Mouse (Mus musculus) heart, embryonic 15.5 days (tissue): ENCODE measurements around the gene Gm49661. TPM values are rescaled to one million over a fixed set of nuclear protein-coding genes. Genes with fewer than 3 reads are reported as not detected.

Experiments
- ATAC-seq: fragments of 200-750 bp; cut with Nextera tagmentation; replicated peaks from 2 replicates; pipeline ENCODE4 v1.8.0; 2017; ENCODE audit warnings: low read depth, moderate TSS enrichment; ENCODE audit not compliant: insufficient number of reproducible peaks, insufficient read depth, low FRiP score
- H3K27ac ChIP-seq: fragments of 300-500 bp; sonication (generic); 2 replicates; pipeline ENCODE4 v1.5.1; 2015; ENCODE audit warnings: mild to moderate bottlenecking, inconsistent platforms
- H3K27me3 ChIP-seq: fragments of 300-500 bp; sonication (generic); 2 replicates; pipeline ENCODE4 v1.6.1; 2015; ENCODE audit warnings: inconsistent platforms
- H3K36me3 ChIP-seq: fragments of 300-500 bp; sonication (generic); 2 replicates; pipeline ENCODE4 v1.6.1; 2015; ENCODE audit warnings: mild to moderate bottlenecking, inconsistent platforms
- H3K4me1 ChIP-seq: fragments of 300-500 bp; sonication (generic); replicated peaks from 2 replicates; pipeline ENCODE4 v1.6.1; 2015; ENCODE audit warnings: inconsistent platforms
- H3K4me2 ChIP-seq: fragments of 300-500 bp; sonication (generic); 2 replicates; pipeline ENCODE4 v1.6.1; 2015; ENCODE audit warnings: inconsistent platforms, mild to moderate bottlenecking, moderate library complexity
- H3K4me3 ChIP-seq: fragments of 300-500 bp; sonication (generic); 2 replicates; pipeline ENCODE4 v1.5.1; 2015; ENCODE audit warnings: mild to moderate bottlenecking, inconsistent platforms
- H3K9ac ChIP-seq: fragments of 300-500 bp; sonication (generic); 2 replicates; pipeline ENCODE4 v1.6.1; 2015; ENCODE audit warnings: mild to moderate bottlenecking, inconsistent platforms
- H3K9me3 ChIP-seq: fragments of 300-500 bp; sonication (generic); replicated peaks from 2 replicates; pipeline ENCODE4 v1.6.1; 2016; ENCODE audit warnings: inconsistent platforms
- WGBS: fragments of 180-500 bp; shearing (Covaris S2); methylation state at CpG from one replicate; pipeline ENCODE4 v1.1.7; 2015; ENCODE audit warnings: mixed read lengths; 5-methylcytosine and 5-hydroxymethylcytosine counted together
- polyA plus RNA-seq: library from polyadenylated mRNA; unstranded; fragments of >200 nt; fragmentation: Nextera tagmentation; extraction: Ambion mirVana; gene quantifications from 2 replicates; pipeline ENCODE4 v1.2.1, GENCODE M21; 2015

The Gm49661 gene
- polyA plus RNA-seq, 1 experiment from 2014 or later: not detected

DNA sequence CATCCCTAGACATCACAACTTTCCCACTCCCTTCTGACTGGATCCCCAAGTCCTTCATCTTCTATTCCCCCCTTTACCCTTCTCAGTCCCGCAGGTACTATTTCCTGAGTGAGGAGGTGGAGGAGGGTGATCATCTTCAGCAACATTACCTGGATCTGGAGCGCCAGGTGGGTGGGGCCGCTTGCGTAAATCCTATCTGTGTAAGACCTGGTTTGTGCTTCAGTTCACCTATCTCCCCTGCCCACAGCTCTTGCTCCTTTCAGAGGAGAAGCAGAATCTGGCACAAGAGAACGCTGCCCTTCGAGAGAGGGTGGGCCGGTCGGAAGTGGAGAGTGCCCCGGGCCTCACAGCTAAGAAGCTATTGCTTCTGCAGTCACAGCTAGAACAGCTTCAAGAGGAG, 25.1 kb upstream of the Gm49661 start:
- Histone ChIP-seq H3K9me3 (no peaks in the 10 kb centered on the region), H3K36me3 (no peaks in the 10 kb centered on the region), H3K4me2 (no peak overlapping the region), H3K9ac (no peak overlapping the region), H3K27me3 (peaks cover 28% of the 10 kb centered on the region), H3K4me1 (peaks cover 19% of the 10 kb centered on the region), H3K27ac (no peak overlapping the region), H3K4me3 (no peak overlapping the region)
- WGBS: 89% methylated on average over 9 of the region's 9 CpGs
- no peak for ATAC-seq

DNA sequence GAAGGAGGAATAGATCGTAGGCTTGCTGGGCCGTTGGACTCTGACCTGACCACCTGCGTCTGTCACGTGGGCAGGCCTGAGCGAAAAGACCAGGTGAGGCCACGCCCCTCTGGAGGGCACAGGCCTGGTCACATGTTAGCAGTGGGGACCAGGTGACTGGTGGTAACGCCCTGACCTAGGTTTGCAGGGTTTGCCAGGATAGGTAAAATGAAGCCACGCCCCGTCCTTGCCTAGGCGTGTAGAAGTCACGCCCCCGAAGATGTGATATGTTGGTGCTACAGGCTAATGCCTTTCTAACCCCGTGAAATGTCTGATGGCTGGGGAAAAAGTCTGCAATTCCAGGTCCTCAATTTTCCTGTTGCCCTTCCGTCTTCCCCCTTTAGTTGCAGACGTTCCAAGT, 21.6 kb upstream of the Gm49661 start:
- H3K4me1 ChIP-seq: peaks cover 23% of the 10 kb centered on the region
- H3K36me3 ChIP-seq: no peaks in the 10 kb centered on the region
- peak overlapping the region; percentile 52; the same call in 1 of the 2 replicates for H3K27ac ChIP-seq
- H3K4me2 ChIP-seq: peak overlapping the region; percentile 91
- WGBS: 4% methylated on average over 15 of the region's 15 CpGs
- peak overlapping the region; percentile 61 for H3K9ac ChIP-seq
- peak overlapping the region; percentile 63 for H3K4me3 ChIP-seq
- ATAC-seq: peak; percentile 38; the same call in 1 of the 2 replicates
- H3K9me3 ChIP-seq: no peaks in the 10 kb centered on the region
- H3K27me3 ChIP-seq: peaks cover 14% of the 10 kb centered on the region

DNA sequence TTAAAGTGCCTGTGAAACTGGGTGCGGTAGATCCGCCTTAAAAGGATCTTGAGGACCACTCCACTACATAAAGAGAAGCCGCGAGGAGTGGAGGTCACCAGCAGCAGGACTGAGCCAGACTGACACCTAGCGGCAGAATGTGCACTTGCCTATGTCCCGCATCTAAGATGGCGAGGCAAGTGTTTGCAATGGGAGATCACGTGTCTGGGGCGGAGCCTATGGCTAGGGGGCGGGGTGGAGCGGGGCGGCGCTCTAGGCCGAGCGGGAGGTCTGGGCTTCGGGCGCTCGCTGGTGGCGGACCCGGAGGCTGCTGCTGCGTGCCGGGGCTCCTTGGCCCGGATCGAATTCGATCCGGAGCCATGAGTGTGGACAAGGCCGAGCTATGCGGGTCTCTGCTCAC, 21.1 kb upstream of the Gm49661 start, which contains the start of gene Hook2:
Hook2 (plus strand) TSS at position 255 of the 400 bp plus-strand sequence.
- H3K9ac ChIP-seq: peak within 1 kb of the TSS; percentile 61
- H3K4me1 ChIP-seq: peaks cover 25% of the 10 kb centered on the region
- peak within 1 kb of the TSS; percentile 58 for H3K27ac ChIP-seq
- peaks cover 11% of the 10 kb centered on the region for H3K27me3 ChIP-seq
- H3K4me2 ChIP-seq: peak within 1 kb of the TSS; percentile 91
- H3K4me3 ChIP-seq: peak within 1 kb of the TSS; percentile 63
- H3K36me3 ChIP-seq: no peaks in the 10 kb centered on the region
- 1% methylated on average over 28 of the region's 28 CpGs for WGBS
- ATAC-seq: peak; percentile 87
- H3K9me3 ChIP-seq: no peaks in the 10 kb centered on the region

DNA sequence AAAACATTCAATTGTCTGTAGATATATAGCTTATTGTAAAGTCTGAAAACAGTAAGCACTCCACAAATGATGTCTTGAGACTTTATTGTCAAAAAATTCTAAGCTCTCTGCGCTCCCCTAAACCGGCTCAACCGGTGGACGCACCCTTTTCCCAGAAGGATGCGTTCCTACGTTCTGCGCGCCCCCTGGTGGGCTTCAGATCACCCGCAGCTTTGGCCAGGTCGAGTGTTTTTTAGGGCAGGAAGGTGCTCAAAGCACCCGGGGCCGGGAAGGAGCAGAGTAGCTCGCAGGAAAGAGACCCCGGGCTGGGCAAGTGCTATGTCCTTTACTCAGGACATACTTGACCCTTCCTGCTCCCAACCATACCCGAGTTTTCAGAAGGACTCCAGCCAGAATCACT, 20.6 kb upstream of the Gm49661 start:
- H3K4me2 ChIP-seq: peak overlapping the region; percentile 91
- H3K36me3 ChIP-seq: no peaks in the 10 kb centered on the region
- H3K27me3 ChIP-seq: peaks cover 6% of the 10 kb centered on the region
- peak overlapping the region; percentile 63 for H3K4me3 ChIP-seq
- peak overlapping the region; percentile 58 for H3K27ac ChIP-seq
- H3K4me1 ChIP-seq: peaks cover 30% of the 10 kb centered on the region
- no peaks in the 10 kb centered on the region for H3K9me3 ChIP-seq
- peak overlapping the region; percentile 55 for H3K9ac ChIP-seq
- peak; percentile 54 for ATAC-seq
- under 1% methylated on average over 15 of the region's 15 CpGs for WGBS

DNA sequence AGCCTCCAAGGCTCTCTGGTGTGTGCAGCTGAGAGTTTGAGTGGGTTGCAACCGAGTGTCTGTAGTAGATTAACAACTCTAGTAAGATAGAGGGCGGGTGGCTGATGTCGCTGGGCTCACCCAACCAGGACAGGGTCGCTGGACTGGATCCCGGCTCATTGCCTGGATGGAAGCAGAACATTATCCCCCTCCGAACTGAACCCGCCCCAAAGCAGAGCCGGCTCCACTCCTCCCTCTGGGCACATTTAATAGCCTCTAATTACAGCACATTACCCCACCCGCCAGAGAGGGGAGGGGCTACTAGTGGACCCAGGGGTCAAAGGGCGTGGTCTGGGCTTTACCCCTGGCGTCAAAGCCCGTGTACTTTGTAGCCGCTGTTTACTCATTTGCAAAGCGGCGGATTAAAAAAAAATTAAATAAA, 20.1 kb upstream of the Gm49661 start:
- peak overlapping the region; percentile 91 for H3K4me2 ChIP-seq
- no peaks in the 10 kb centered on the region for H3K36me3 ChIP-seq
- no peak overlapping the region; the same call in 1 of the 2 replicates for H3K9ac ChIP-seq
- H3K4me3 ChIP-seq: 0 out of 2 replicates have a peak overlapping the region, but pooled peaks have one; percentile 63
- H3K4me1 ChIP-seq: peaks cover 35% of the 10 kb centered on the region
- ATAC-seq: no peak
- 0 out of 2 replicates have a peak overlapping the region, but pooled peaks have one; percentile 15 for H3K27ac ChIP-seq
- 15% methylated on average over 15 of the region's 15 CpGs for WGBS
- 0 out of 2 replicates have a peak, but pooled peaks cover 2% of the 10 kb centered on the region for H3K27me3 ChIP-seq
- no peaks in the 10 kb centered on the region for H3K9me3 ChIP-seq

DNA sequence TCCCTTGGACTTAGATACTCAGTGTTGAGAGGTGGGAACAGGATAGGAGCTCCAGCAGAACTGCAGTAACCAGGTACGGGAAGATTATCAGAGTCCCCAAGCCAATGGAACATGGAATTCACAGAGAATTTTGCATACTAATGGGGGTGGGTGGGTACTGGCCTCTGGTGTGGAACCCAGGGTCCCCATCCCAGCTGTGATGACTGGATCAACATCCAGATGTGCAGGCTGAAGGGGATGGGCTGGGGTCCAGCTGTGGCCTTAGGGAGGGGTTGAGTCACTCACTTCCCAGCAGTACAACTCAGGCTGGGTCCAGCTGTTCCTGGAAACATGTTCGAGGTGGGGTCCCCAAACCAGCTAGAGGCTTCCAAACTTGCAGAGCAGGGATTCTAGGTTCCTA, 18.7 kb upstream of the Gm49661 start:
- Histone ChIP-seq H3K4me3 (no peak overlapping the region), H3K4me1 (peaks cover 38% of the 10 kb centered on the region), H3K9ac (no peak overlapping the region), H3K36me3 (no peaks in the 10 kb centered on the region), H3K9me3 (no peaks in the 10 kb centered on the region), H3K27me3 (no peaks in the 10 kb centered on the region), H3K27ac (no peak overlapping the region), H3K4me2 (no peak overlapping the region)
- ATAC-seq: no peak
- WGBS: 57% methylated on average over 2 of the region's 2 CpGs

DNA sequence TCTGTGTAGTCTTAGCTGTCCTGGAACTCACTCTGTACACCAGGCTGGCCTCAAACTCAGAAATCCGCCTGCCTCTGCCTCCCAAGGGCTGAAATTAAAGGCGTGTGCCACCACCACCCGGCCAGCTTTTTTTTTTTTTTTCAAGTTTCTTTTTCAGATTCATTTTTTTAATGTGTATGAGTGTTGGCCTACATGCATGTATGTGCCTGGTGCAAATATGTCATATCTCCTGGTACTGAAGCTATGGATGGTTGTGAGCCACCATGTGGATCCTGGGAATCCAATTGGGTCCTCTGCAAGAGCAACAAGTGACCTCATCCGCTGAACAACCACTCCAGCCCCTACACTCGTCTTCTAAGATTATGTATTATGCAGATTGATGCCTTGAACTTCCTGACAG, 18.2 kb upstream of the Gm49661 start:
- Histone ChIP-seq H3K36me3 (no peaks in the 10 kb centered on the region), H3K4me2 (no peak overlapping the region), H3K4me1 (peaks cover 38% of the 10 kb centered on the region), H3K4me3 (no peak overlapping the region), H3K9me3 (no peaks in the 10 kb centered on the region), H3K27ac (no peak overlapping the region), H3K9ac (no peak overlapping the region), H3K27me3 (no peaks in the 10 kb centered on the region)
- ATAC-seq: no peak
- 72% methylated on average over 5 of the region's 5 CpGs for WGBS

DNA sequence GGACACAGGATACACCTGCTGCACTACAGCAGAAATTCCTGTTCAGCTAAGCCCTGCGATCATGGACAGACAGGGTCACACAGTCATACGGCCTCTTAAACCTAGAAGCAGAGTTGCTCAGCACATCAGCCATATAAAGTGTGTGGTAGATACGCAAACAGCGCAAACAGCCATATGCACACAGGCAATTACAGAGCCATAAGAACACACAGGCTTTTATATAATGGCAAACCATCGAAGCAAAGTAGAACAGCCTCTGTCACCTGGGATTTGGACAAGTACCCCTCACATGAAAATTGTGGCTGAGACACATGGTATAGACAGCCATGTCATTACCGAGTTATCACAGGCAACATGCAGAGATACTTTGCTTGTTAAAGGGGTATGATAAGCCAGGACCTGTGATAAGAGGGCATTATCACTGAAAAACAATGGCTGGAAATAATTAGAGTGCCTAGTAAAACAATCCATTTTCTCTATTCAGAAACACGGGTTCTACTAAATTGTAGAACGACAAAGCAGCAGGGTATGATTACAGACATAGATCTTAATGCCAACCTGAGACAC, 17.2 kb upstream of the Gm49661 start:
- Histone ChIP-seq H3K9me3 (no peaks in the 10 kb centered on the region), H3K27me3 (no peaks in the 10 kb centered on the region), H3K4me1 (peaks cover 48% of the 10 kb centered on the region), H3K4me2 (peak overlapping the region; percentile 99), H3K27ac (peak overlapping the region; percentile 72), H3K36me3 (no peaks in the 10 kb centered on the region), H3K4me3 (peak overlapping the region; percentile 61), H3K9ac (peak overlapping the region; percentile 64; the same call in 1 of the 2 replicates)
- no peak for ATAC-seq
- 30% methylated on average over 8 of the region's 8 CpGs for WGBS

DNA sequence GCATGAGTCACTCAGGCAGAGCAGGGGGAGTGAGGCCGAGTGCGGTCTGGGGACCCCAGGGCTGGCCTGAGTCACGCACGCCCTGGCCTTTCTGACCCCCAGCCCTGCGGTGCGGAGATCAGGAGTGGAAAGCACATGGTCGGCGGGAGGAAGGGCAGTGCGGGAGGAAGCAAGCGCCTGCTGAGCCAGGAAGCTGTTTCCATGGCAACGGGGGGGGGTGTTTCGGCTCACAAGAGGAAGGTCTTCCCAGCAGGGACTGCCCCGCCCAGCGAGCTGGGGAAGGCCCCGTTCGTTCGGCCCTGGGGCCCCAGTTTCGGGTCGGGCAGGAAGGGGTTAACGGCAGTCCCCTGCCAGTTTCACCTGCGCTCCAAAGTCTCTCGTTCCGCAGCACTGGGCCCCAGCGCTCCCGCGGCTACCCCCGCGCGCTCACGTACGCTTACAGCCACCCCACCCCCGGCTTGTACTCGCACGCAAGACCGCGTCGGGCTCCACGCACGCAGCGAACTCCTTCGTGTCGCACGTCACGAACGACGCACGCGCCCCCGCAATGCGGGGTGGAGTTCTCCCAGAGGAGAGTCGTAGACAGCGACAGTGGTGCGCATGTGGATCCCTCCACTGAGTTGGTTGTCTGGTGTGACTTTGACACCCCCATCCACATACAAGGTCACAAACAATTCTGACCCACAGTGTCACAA, 16.6 kb upstream of the Gm49661 start:
- Histone ChIP-seq H3K9ac (peak overlapping the region; percentile 64), H3K4me3 (peak overlapping the region; percentile 61), H3K9me3 (no peaks in the 10 kb centered on the region), H3K36me3 (no peaks in the 10 kb centered on the region), H3K27ac (peak overlapping the region; percentile 72), H3K27me3 (no peaks in the 10 kb centered on the region), H3K4me2 (peak overlapping the region; percentile 99), H3K4me1 (peaks cover 51% of the 10 kb centered on the region)
- under 1% methylated on average over 53 of the region's 53 CpGs for WGBS
- peak; percentile 15 for ATAC-seq

DNA sequence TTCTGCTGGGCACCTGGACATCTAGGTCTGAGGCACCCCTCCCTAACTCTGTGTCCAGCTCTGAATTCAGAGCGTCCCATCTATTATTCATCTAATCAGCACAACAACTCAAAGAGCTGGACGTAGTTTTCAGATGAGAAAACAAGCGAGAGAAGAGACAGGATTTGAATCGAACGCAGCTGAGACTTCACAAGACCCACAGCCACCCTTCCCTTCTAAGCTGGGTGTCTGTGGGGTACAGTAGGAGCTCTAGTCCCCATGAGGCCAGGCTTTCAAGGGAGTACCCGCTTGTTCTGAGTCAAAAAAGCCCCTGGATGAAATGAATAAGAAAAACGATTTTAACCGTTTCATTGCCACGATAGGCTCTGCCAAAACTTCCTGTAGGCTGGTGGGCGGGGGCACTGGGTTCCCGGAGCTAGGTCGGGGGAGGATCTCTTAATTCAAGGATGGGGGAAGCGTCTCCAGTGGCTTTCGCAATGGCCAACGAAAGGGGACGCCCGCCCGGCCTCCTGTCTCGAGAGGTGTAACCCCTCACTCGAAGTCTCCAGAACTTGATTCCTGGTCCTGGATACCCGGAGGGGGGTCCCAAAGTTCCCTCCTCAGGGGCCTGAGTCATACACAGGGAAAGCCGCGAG, 15.9 kb upstream of the Gm49661 start:
- H3K27me3 ChIP-seq: no peaks in the 10 kb centered on the region
- peak overlapping the region; percentile 72 for H3K27ac ChIP-seq
- no peaks in the 10 kb centered on the region for H3K36me3 ChIP-seq
- peak overlapping the region; percentile 61 for H3K4me3 ChIP-seq
- peaks cover 54% of the 10 kb centered on the region for H3K4me1 ChIP-seq
- ATAC-seq: no peak
- H3K4me2 ChIP-seq: peak overlapping the region; percentile 99
- no peaks in the 10 kb centered on the region for H3K9me3 ChIP-seq
- WGBS: 2% methylated on average over 23 of the region's 23 CpGs
- H3K9ac ChIP-seq: peak overlapping the region; percentile 64

DNA sequence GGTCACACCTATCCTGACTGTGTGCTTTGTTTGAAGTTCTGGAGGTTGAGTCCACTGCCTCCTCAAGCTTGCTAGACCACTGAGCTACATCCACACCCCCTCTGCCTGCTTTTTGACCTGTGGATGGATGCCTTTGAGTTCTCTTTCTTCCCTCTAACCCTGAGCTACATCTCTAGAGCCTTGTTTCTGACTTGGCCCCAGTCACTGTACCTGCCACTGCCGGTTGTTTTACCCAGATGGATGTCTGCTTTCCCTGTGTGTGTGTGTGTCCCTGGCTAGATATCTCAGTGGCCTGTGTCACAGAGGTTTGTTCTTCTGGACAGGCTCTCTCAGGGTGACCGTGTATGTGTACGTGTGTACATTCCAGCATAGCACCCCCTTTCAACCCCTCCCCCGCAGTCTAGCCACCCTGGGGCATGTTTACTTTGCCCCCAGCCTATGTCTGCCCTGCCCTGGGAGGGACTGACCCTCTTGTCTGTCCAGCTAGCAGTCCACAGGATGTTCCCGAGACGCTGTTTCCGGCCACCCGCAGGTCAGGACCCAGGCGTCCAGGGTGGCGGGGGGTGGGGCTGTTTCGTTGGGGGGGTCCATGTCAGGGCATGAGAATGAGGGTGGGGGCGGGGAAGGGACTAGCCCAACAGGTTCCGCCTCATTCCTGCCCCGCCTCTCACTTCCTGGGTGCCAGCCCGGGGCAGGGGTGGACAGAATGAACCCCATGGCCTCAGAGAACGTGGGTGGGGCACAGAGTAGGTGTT, 15.2 kb upstream of the Gm49661 start:
- 11% methylated on average over 16 of the region's 16 CpGs for WGBS
- ATAC-seq: no peak
- no peaks in the 10 kb centered on the region for H3K27me3 ChIP-seq
- no peaks in the 10 kb centered on the region for H3K9me3 ChIP-seq
- H3K9ac ChIP-seq: no peak overlapping the region
- H3K4me2 ChIP-seq: peak overlapping the region; percentile 99
- peak overlapping the region; percentile 61; the same call in 1 of the 2 replicates for H3K4me3 ChIP-seq
- H3K4me1 ChIP-seq: peaks cover 58% of the 10 kb centered on the region
- no peaks in the 10 kb centered on the region for H3K36me3 ChIP-seq
- H3K27ac ChIP-seq: peak overlapping the region; percentile 72
